Mouse (Mus musculus) limb, embryonic 15.5 days (tissue): ENCODE data around the gene Sema3g. TPM values are rescaled to one million over a fixed set of nuclear protein-coding genes. Genes with fewer than 3 reads are reported as not detected.

Experiments used
- ATAC-seq: fragments of 200-750 bp; cut with Nextera tagmentation; 2 replicates; pipeline ENCODE4 v1.8.0; 2017; ENCODE audit warnings: low read depth, moderate TSS enrichment; ENCODE audit not compliant: insufficient number of reproducible peaks, low FRiP score, low TSS enrichment
- H3K27ac ChIP-seq: fragments of 300-500 bp; sonication (generic); 2 replicates; pipeline ENCODE4 v1.5.1; 2015; ENCODE audit warnings: moderate library complexity, mild to moderate bottlenecking, inconsistent platforms
- H3K27me3 ChIP-seq: fragments of 300-500 bp; sonication (generic); 2 replicates; pipeline ENCODE4 v1.6.1; 2015; ENCODE audit warnings: inconsistent platforms
- H3K36me3 ChIP-seq: fragments of 300-500 bp; sonication (generic); 2 replicates; pipeline ENCODE4 v1.6.1; 2015; ENCODE audit warnings: inconsistent platforms
- H3K4me1 ChIP-seq: fragments of 300-500 bp; sonication (generic); 2 replicates; pipeline ENCODE4 v1.6.1; 2015; ENCODE audit warnings: inconsistent platforms
- H3K4me2 ChIP-seq: fragments of 300-500 bp; sonication (generic); 2 replicates; pipeline ENCODE4 v1.6.1; 2015; ENCODE audit warnings: mild to moderate bottlenecking, inconsistent platforms
- H3K4me3 ChIP-seq: fragments of 300-500 bp; sonication (generic); 2 replicates; pipeline ENCODE4 v1.5.1; 2015; ENCODE audit warnings: mild to moderate bottlenecking, inconsistent platforms
- H3K9ac ChIP-seq: fragments of 300-500 bp; sonication (generic); 2 replicates; pipeline ENCODE4 v1.6.1; 2015; ENCODE audit warnings: inconsistent platforms
- H3K9me3 ChIP-seq: fragments of 300-500 bp; sonication (generic); 2 replicates; pipeline ENCODE4 v1.6.1; 2016; ENCODE audit warnings: inconsistent platforms
- WGBS: fragments of 180-500 bp; shearing (Covaris S2); methylation state at CpG from one replicate; pipeline ENCODE4 v1.1.7; 2015; 5-methylcytosine and 5-hydroxymethylcytosine counted together
- polyA plus RNA-seq: library from polyadenylated mRNA; unstranded; fragments of >200 nt; fragmentation: Nextera tagmentation; extraction: Ambion mirVana; gene quantifications from 2 replicates; pipeline ENCODE4 v1.2.1, GENCODE M21; 2015

Sema3g gene
- polyA plus RNA-seq, 1 experiment from 2014 or later, result 1.5 TPM

DNA sequence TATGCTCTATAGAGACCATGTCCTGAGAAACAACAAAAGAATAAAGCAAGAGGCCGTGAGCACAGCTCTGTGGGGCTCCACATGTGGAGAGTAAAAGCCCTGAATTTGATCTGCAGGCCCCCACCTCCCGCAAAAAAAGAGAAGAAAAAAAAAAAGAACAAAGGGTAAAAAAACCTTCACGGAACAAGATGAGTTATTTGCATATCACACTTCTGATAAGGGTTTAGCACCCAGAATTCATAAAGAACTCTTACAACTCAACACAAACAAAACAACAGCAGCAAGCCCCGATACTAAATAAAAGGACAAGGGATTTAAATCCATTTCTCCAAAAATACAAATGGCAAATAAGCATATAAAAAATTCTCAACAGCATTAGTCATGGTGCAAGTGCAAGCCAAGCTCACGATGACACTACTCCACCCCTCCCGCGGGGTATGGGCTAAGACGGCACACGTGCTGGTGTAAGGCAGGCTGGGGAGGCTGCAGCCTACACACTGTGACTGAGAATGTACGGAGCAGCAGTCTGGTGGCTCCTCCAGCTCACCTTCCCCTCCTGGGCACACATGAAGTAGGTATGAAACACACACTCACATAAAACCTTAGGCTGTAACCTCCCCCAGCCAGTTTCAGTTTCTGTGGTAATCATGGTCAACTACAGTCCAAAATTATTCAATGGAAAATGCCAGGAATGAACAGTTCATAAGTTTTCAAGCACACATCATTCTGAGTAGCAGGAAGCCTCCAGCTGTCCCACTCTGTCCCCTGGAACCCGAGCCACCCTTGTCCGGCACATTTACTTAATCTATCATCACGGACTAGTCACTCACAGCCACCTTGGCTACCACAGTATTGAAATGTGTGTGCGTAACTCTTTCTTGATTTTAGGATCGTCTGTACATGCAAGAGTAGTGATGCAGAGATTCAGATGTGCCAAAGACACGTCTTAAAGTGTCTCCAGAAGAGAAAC is 19.8 kb upstream of the Sema3g start:
- Histone ChIP-seq H3K9me3 (no peaks in the 10 kb centered on the region), H3K27me3 (no peaks in the 10 kb centered on the region), H3K36me3 (peaks cover 85% of the 10 kb centered on the region), H3K27ac (peak overlapping the region; percentile 62; the same call in 1 of the 2 replicates), H3K4me2 (no peak overlapping the region), H3K4me1 (peaks cover 10% of the 10 kb centered on the region; the same call in 1 of the 2 replicates), H3K9ac (no peak overlapping the region), H3K4me3 (no peak overlapping the region)
- ATAC-seq, result no peak; the same call in 1 of the 2 replicates
- WGBS, result 62% methylated on average over 16 of the region's 16 CpGs

- Histone ChIP-seq H3K4me1 (peaks cover 15% of the 10 kb centered on the region), H3K4me2 (no peak overlapping the region), H3K27ac (no peak overlapping the region), H3K4me3 (no peak overlapping the region), H3K36me3 (peaks cover 86% of the 10 kb centered on the region), H3K27me3 (no peaks in the 10 kb centered on the region), H3K9ac (no peak overlapping the region), H3K9me3 (no peaks in the 10 kb centered on the region)
- 94% methylated on average over 7 of the region's 7 CpGs for WGBS
- ATAC-seq, result no peak
Measured at GRCm38 (mm10) chr14:31199599-31199998, 18.1 kb upstream of the Sema3g start.

GRCm38 (mm10) chr14:31200038-31200437 is 17.6 kb upstream of the Sema3g start:
- Histone ChIP-seq H3K36me3 (peaks cover 82% of the 10 kb centered on the region), H3K4me1 (peaks cover 19% of the 10 kb centered on the region), H3K9ac (no peak overlapping the region), H3K4me2 (no peak overlapping the region), H3K4me3 (no peak overlapping the region), H3K27me3 (no peaks in the 10 kb centered on the region), H3K27ac (no peak overlapping the region), H3K9me3 (no peaks in the 10 kb centered on the region)
- no peak for ATAC-seq
- WGBS, result 80% methylated on average over 3 of the region's 3 CpGs

GRCm38 (mm10) chr14:31204844-31205243 is 12.8 kb upstream of the Sema3g start:
- peaks cover 22% of the 10 kb centered on the region for H3K4me1 ChIP-seq
- H3K27me3 ChIP-seq, result no peaks in the 10 kb centered on the region
- peak overlapping the region; percentile 96 for H3K27ac ChIP-seq
- peak overlapping the region; percentile 93; the same call in 1 of the 2 replicates for H3K9ac ChIP-seq
- H3K9me3 ChIP-seq, result no peaks in the 10 kb centered on the region
- 68% methylated on average over 4 of the region's 4 CpGs for WGBS
- peaks cover 45% of the 10 kb centered on the region for H3K36me3 ChIP-seq
- H3K4me3 ChIP-seq, result peak overlapping the region; percentile 74
- no peak for ATAC-seq
- H3K4me2 ChIP-seq, result peak overlapping the region; percentile 85

DNA sequence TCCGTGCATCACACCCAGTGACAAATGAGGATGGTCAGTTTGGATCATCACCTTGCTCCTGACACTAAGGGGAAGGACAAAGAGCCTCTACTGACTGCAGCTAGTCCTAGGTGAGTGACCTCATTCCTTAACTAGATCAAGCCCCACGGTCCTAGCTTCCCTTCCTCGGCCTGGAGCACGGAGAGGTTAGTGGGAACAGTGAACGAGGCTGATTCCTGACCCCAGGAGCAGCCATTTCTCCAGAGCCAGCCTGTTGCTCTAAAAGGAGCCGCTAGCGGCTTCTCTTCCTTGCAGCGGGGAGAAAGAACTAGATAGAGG is 12.5 kb upstream of the Sema3g start:
- Histone ChIP-seq H3K27ac (peak overlapping the region; percentile 96), H3K9ac (peak overlapping the region; percentile 93)

DNA sequence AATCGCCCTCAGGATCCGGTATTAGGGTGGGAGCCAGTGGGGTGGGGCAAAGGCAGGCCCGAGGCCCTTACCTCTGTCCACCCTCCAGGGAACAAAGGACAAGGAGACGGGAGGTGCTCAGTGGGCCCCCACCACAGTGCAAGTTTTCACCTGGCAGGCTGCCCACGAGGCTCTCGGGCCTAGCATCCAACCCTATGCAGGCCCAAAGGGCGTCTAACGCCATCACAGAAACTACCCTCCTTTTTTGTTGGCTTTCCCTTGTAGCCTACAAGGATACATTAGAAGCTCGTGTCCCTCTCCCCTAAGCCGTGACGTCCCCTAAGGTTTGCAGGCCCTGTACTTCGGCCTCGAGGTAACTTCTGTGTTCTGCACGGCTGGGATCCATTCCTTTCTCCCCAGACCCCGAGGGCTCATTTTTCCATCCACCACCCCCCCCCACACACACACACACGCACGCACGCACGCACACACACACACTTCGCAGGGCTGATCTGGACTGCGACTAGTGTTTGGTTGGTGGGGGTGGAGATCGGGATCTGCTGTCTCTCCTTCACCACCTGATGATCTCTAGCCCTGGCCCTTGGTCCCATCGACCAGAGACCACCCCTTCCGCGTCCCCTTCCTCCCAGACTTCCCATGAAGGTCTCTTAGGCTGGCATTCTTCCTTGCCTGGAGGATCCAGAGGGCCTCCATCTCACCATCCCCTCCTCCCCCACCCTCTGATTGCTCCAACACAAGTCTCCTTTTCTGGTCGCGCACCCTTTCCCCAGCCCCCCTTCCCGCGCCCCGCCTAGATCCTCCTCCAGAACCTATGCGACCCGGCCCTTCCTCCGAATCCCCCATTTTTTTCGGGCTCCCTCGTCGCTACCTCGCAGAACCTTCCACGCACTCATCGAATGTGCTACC is 11.8 kb upstream of the Sema3g start:
- H3K36me3 ChIP-seq, result peaks cover 35% of the 10 kb centered on the region
- H3K4me1 ChIP-seq, result peaks cover 18% of the 10 kb centered on the region
- peak; percentile 62; the same call in 1 of the 2 replicates for ATAC-seq
- no peaks in the 10 kb centered on the region for H3K27me3 ChIP-seq
- H3K4me2 ChIP-seq, result peak overlapping the region; percentile 85
- H3K4me3 ChIP-seq, result peak overlapping the region; percentile 74
- peak overlapping the region; percentile 96 for H3K27ac ChIP-seq
- H3K9ac ChIP-seq, result peak overlapping the region; percentile 93
- WGBS, result under 1% methylated on average over 39 of the region's 39 CpGs
- no peaks in the 10 kb centered on the region for H3K9me3 ChIP-seq

More for the DNA sequence above, 12.5 kb upstream of the Sema3g start:
- peak overlapping the region; percentile 85 for H3K4me2 ChIP-seq
- no peaks in the 10 kb centered on the region for H3K27me3 ChIP-seq
- no peaks in the 10 kb centered on the region for H3K9me3 ChIP-seq
- H3K4me1 ChIP-seq, result peaks cover 21% of the 10 kb centered on the region
- H3K36me3 ChIP-seq, result peaks cover 41% of the 10 kb centered on the region
- WGBS, result 15% methylated on average over 8 of the region's 8 CpGs
- ATAC-seq, result no peak
- H3K4me3 ChIP-seq, result peak overlapping the region; percentile 74

GRCm38 (mm10) chr14:31206472-31206981 is 11.1 kb upstream of the Sema3g start:
- WGBS, result under 1% methylated on average over 48 of the region's 48 CpGs

DNA sequence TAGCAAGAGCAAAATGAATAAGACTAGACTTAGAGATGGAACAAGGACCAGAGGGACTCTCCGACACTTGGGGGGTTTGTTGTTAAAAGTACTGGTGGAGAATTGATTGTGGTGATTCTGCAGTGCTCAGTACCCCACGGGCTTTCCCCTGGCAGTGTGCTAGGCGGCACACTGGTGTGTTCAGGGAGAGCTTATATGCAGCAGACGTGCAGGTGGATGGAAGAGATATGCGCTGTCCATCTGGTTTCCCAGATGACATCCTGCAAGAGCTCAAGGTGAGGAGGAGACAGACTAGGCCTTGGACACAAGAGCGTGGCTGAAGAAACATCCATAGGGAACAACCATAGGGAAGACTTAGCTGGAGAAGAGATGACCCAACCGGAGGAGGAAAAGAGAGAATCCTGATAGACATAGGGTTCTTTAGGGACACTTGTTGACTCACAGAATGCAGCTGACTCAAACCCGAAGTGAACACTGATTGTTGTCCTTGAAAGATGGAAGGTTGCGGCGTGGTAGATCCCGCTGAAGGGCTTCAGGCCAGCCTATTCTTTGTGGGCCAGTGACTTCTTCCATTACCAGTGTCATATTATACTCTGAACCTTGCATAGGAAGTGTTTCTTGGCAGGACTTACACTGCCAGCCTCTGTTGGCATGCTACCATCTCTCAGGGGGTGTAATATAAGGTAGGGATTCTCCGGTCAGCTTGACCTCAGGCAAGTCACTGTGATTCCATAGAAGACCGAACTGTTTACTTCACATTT is 10.4 kb upstream of the Sema3g start:
- H3K4me3 ChIP-seq, result peak overlapping the region; percentile 74
- WGBS, result 78% methylated on average over 13 of the region's 13 CpGs
- peaks cover 22% of the 10 kb centered on the region for H3K36me3 ChIP-seq
- H3K4me2 ChIP-seq, result peak overlapping the region; percentile 85
- H3K9me3 ChIP-seq, result no peaks in the 10 kb centered on the region
- H3K27ac ChIP-seq, result peak overlapping the region; percentile 96
- 0 out of 2 replicates have a peak, but pooled peaks have one; percentile 3 for ATAC-seq
- peak overlapping the region; percentile 47; the same call in 1 of the 2 replicates for H3K9ac ChIP-seq
- H3K4me1 ChIP-seq, result peaks cover 20% of the 10 kb centered on the region
- no peaks in the 10 kb centered on the region for H3K27me3 ChIP-seq

More at GRCm38 (mm10) chr14:31206472-31206981, 11.1 kb upstream of the Sema3g start:
- Histone ChIP-seq H3K9ac (peak overlapping the region; percentile 93), H3K4me1 (peaks cover 18% of the 10 kb centered on the region), H3K4me2 (peak overlapping the region; percentile 85), H3K9me3 (no peaks in the 10 kb centered on the region), H3K27ac (peak overlapping the region; percentile 96), H3K4me3 (peak overlapping the region; percentile 74), H3K27me3 (no peaks in the 10 kb centered on the region), H3K36me3 (peaks cover 29% of the 10 kb centered on the region)
- ATAC-seq, result peak; percentile 69

- H3K27ac ChIP-seq, result peak within 1 kb of the TSS; percentile 96; the same call in 1 of the 2 replicates
Measured at GRCm38 (mm10) chr14:31208084-31208483, 9.6 kb upstream of the Sema3g start, which contains the start of gene Tnnc1. TSS of gene Tnnc1 (plus strand) at chr14:31208312.

GRCm38 (mm10) chr14:31209133-31209557 is 8.5 kb upstream of the Sema3g start:
- ATAC-seq, result no peak
- Histone ChIP-seq H3K4me3 (no peak overlapping the region), H3K9me3 (no peaks in the 10 kb centered on the region), H3K4me2 (no peak overlapping the region), H3K4me1 (peaks cover 30% of the 10 kb centered on the region), H3K9ac (no peak overlapping the region), H3K27me3 (no peaks in the 10 kb centered on the region), H3K36me3 (peaks cover 4% of the 10 kb centered on the region), H3K27ac (peak overlapping the region; percentile 33; the same call in 1 of the 2 replicates)
- WGBS, result 69% methylated on average over 4 of the region's 4 CpGs

More at GRCm38 (mm10) chr14:31208084-31208483, 9.6 kb upstream of the Sema3g start, which contains the start of gene Tnnc1:
- Histone ChIP-seq H3K27me3 (no peaks in the 10 kb centered on the region), H3K9me3 (no peaks in the 10 kb centered on the region), H3K4me1 (peaks cover 28% of the 10 kb centered on the region), H3K36me3 (peaks cover 14% of the 10 kb centered on the region), H3K4me3 (peak within 1 kb of the TSS; percentile 74; the same call in 1 of the 2 replicates), H3K4me2 (peak within 1 kb of the TSS; percentile 85), H3K9ac (no peak within 1 kb of the TSS)
- WGBS, result 67% methylated on average over 2 of the region's 2 CpGs
- ATAC-seq, result no peak
